Mouse (Mus musculus) cerebellum, postnatal 4 days (tissue): ENCODE data around the gene Scn3a.

Experiments
- DNase-seq, 2 experiments: peaks; one replicate each; pipeline ENCODE4 v3.0.0; 2022; ENCODE audit warnings: low spot score in 2 of 2, mixed read lengths in 1 of 2

Scn3a gene

GRCm38 (mm10) chr2:65566793-65567787, at the start of gene Scn3a:
Gene Scn3a (minus strand): TSS chr2:65567627.
- peak in 1 of 2 experiments; percentile 62 for DNase-seq

GRCm38 (mm10) chr2:65611887-65612286, 44.5 kb upstream of the Scn3a start:
- DNase-seq, result no peak

- DNase-seq, result no peak
Observed at GRCm38 (mm10) chr2:65607813-65608212, 40.4 kb upstream of the Scn3a start.

GRCm38 (mm10) chr2:65587679-65588078, 20.3 kb upstream of the Scn3a start:
- DNase-seq, result no peak

- DNase-seq, result no peak
Observed at GRCm38 (mm10) chr2:65567925-65568324, 498 bp upstream of the Scn3a start.

GRCm38 (mm10) chr2:65563898-65564297, 3.5 kb downstream of the Scn3a start:
- peak in 1 of 2 experiments; percentile 10 for DNase-seq

- no peak for DNase-seq
Observed at GRCm38 (mm10) chr2:65557719-65558118, 9.7 kb downstream of the Scn3a start.

GRCm38 (mm10) chr2:65554662-65555061, 12.8 kb downstream of the Scn3a start:
- DNase-seq, result no peak

- DNase-seq, result no peak
Observed at GRCm38 (mm10) chr2:65553473-65553872, 14.0 kb downstream of the Scn3a start.

GRCm38 (mm10) chr2:65552727-65553126, 14.7 kb downstream of the Scn3a start:
- no peak for DNase-seq

- DNase-seq, result no peak
Observed at GRCm38 (mm10) chr2:65552222-65552621, 15.2 kb downstream of the Scn3a start.

GRCm38 (mm10) chr2:65551736-65552135, 15.7 kb downstream of the Scn3a start:
- DNase-seq, result no peak

GRCm38 (mm10) chr2:65550564-65550963, 16.9 kb downstream of the Scn3a start:
- DNase-seq, result no peak

- DNase-seq, result no peak
Observed at GRCm38 (mm10) chr2:65548665-65549064, 18.8 kb downstream of the Scn3a start.

- no peak for DNase-seq
Observed at GRCm38 (mm10) chr2:65547341-65547740, 20.1 kb downstream of the Scn3a start.

- no peak for DNase-seq
Observed at GRCm38 (mm10) chr2:65542906-65543592, 24.4 kb downstream of the Scn3a start.

- no peak for DNase-seq
Observed at GRCm38 (mm10) chr2:65541781-65542180, 25.6 kb downstream of the Scn3a start.

GRCm38 (mm10) chr2:65538436-65538835, 29.0 kb downstream of the Scn3a start:
- no peak for DNase-seq

GRCm38 (mm10) chr2:65532127-65532854, 35.1 kb downstream of the Scn3a start:
- DNase-seq, result no peak

GRCm38 (mm10) chr2:65529148-65529547, 38.3 kb downstream of the Scn3a start:
- no peak for DNase-seq

- DNase-seq, result no peak
Observed at GRCm38 (mm10) chr2:65516703-65517102, 50.7 kb downstream of the Scn3a start.

GRCm38 (mm10) chr2:65508217-65508616, 59.2 kb downstream of the Scn3a start:
- DNase-seq, result no peak
